ENCODE assay signal across 9 mouse cellular contexts in the genomic region with DNA sequence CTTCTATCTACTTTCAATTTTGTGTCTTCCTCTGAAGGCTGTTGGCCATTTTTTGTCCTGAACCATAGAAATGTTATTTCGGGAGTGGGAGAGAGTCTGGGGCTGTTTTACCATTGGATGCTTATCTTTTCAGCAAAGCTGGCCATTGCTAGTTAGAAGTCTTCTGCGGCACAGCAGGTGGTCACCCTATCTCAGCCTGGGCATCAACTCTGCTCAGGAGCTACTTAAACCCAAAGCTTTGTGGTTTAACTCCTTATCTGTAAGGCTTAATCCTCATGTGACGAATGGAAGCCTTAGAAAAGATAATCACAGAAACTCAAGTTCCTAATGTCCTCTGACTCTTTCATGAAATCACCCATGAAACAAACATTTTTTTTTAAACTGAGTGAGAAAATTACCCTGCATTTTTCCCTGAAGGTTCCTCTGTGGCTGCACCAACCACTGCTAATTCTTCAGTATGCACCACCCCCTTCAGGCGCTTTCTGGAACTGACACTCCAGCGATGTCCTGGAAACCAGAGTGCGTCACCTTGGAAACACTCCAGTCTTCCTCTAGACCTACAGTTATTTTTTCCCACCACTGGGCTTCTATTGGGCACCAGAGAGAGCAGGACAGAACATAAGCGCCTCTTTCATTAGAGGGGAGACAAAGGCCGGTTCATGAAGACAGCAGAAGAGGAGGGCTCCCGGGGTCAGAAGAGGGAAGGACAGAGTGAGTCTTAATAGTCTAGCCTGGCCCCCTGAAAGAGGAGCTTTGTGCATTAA.
A peak's percentile ranks its signal among the peaks of the same experiment; 100 is the strongest.
DNase-seq lines count a peak whose midpoint lies in the region; ATAC-seq and TF ChIP-seq lines count a peak whose summit lies in the region.
"Had no signal": no experiment of that assay in that cellular context is flagged by ENCODE, and none has a peak within 500 bp of the region (broad histone marks: within the 10 kb centered on the region; RNA-seq: fewer than 3 reads in every experiment).

No protein-coding gene starts in this region.

- WGBS in lung, embryonic 15.5 days: 18% methylated on average over 9 of the region's 9 CpGs

- H3K4me3 ChIP-seq in layer of hippocampus, adult 2 months: no peak overlapping the region
- H3K4me3 ChIP-seq in lung, embryonic 15.5 days: no peak overlapping the region

- H3K4me1 ChIP-seq in lung, embryonic 15.5 days: peaks cover 10% of the 10 kb centered on the region

- peak; percentile 89 to 91 for ATAC-seq in hematopoietic stem cell, adult 5-6 weeks (replicated peaks in 1 of 2; ENCODE audit: insufficient read depth in 1 of 2, low FRiP score in 2 of 2, low TSS enrichment in 1 of 2, low read depth in 1 of 2, poor library complexity in 2 of 2, severe bottlenecking in 2 of 2)
- ATAC-seq in lung, embryonic 15.5 days (ENCODE audit: borderline replicate concordance, extremely low read depth, low FRiP score, low TSS enrichment): peak; percentile 33; the same call in 1 of the 2 replicates

- no peaks in the 10 kb centered on the region for H3K36me3 ChIP-seq in lung, embryonic 15.5 days

- H3K27me3 ChIP-seq in lung, embryonic 15.5 days: no peaks in the 10 kb centered on the region

- DNase-seq in NIH3T3 (ENCODE audit: low read depth): peak; percentile 70
- DNase-seq in cerebellum, adult 9-10 months: peak; percentile 94
- DNase-seq in frontal cortex, adult 2 months (ENCODE audit: extremely low spot score in 1 of 2, low spot score in 1 of 2): peak; percentile 85 to 96
- DNase-seq in layer of hippocampus, adult 2 months (ENCODE audit: low spot score in 2 of 2): peak; percentile 85 to 89
- DNase-seq in retina, embryonic 14.5 days (ENCODE audit: low spot score): peak; percentile 86
- no peak for DNase-seq in natural killer cell, adult 2 months (ENCODE audit: low spot score in 2 of 2)

- peak; percentile 94 for TF ChIP-seq CTCF in layer of hippocampus, adult 2 months (conservative IDR thresholded peaks at IDR 0.05)

- peak overlapping the region; percentile 86 for H3K27ac ChIP-seq in layer of hippocampus, adult 2 months
- no peak overlapping the region for H3K27ac ChIP-seq in lung, embryonic 15.5 days
- H3K27ac ChIP-seq: macrophage had no signal

- no peak overlapping the region for H3K4me2 ChIP-seq in lung, embryonic 15.5 days

- no peak overlapping the region for H3K9ac ChIP-seq in lung, embryonic 15.5 days

- no peaks in the 10 kb centered on the region for H3K9me3 ChIP-seq in lung, embryonic 15.5 days

Comparison
In these comparisons a context has a peak if more than half of its experiments do, and no peak if none do; other contexts are left out.
1. DNase-seq: peak in NIH3T3 (single experiment), cerebellum, adult 9-10 months (single experiment), frontal cortex, adult 2 months (2 of 2), layer of hippocampus, adult 2 months (2 of 2) and retina, embryonic 14.5 days (single experiment); none in natural killer cell, adult 2 months (0 of 2).